Mouse (Mus musculus) olfactory bulb, adult 2 months (tissue): ENCODE measurements around the gene Lmo7. TPM values are rescaled to one million over a fixed set of nuclear protein-coding genes. Genes with fewer than 3 reads are reported as not detected.

ENCODE experiments used
- H3K27ac ChIP-seq: fragments of 200-500 bp; 2 replicates; pipeline ENCODE4 v1.5.1; 2012; ENCODE audit warnings: low read depth, low read length; ENCODE audit not compliant: insufficient read depth
- H3K4me1 ChIP-seq: fragments of 200-500 bp; 2 replicates; pipeline ENCODE4 v1.6.1; 2012; ENCODE audit warnings: low read length; ENCODE audit not compliant: control insufficient read depth, insufficient read depth
- H3K4me3 ChIP-seq: fragments of 200-500 bp; 2 replicates; pipeline ENCODE4 v1.5.1; 2012; ENCODE audit warnings: mild to moderate bottlenecking, low read depth, low read length, moderate library complexity; ENCODE audit not compliant: insufficient read depth
- CTCF ChIP-seq: fragments of 200-500 bp; IDR thresholded peaks from 2 replicates; pipeline ENCODE4 v1.5.1; 2012; ENCODE audit warnings: low read depth, mild to moderate bottlenecking, low read length, moderate library complexity; ENCODE audit not compliant: insufficient read depth
- POLR2A ChIP-seq: fragments of 200-500 bp; IDR thresholded peaks from 2 replicates; pipeline ENCODE4 v1.6.1; 2012; ENCODE audit warnings: mild to moderate bottlenecking, low read depth, low read length, moderate library complexity; ENCODE audit not compliant: insufficient read depth
- WGBS: fragments of 180-500 bp; shearing (Covaris S2); methylation state at CpG from one replicate; pipeline ENCODE4 v1.1.7; 2018; 5-methylcytosine and 5-hydroxymethylcytosine counted together
- polyA plus RNA-seq: library from polyadenylated mRNA; stranded (reverse); fragments of >200 nt; gene quantifications from 2 replicates; pipeline ENCODE4 v1.2.4, GENCODE M21; 2012; ENCODE audit warnings: low replicate concordance; ENCODE audit not compliant: missing spikeins, insufficient read depth, insufficient read length

Lmo7 gene
- polyA plus RNA-seq, 1 experiment, result not detected

DNA sequence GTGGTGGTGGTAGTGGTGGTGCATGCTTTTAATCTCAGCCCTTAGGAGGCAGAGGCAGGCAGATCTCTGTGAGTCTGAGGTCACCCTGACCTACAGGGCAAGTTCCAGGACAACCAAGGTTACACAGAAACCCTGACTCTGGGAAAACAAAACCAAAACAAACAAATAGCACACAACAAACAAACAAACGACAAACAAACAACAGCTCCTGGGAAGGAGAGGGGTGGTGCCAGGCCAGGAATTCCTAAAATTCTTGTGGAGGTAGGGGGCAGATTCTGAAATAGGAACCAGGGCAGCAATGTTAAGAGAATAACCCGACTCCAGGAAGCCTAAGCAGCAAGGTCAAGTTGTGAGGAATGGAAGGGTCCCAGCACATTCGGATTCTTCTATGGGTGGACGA, 7.7 kb downstream of the Lmo7 start:
- TF ChIP-seq CTCF (no peak), POLR2A (no peak)
- no peak overlapping the region for H3K4me3 ChIP-seq
- H3K27ac ChIP-seq, result no peak overlapping the region
- 87% methylated on average over 4 of the region's 4 CpGs for WGBS
- no peaks in the 10 kb centered on the region for H3K4me1 ChIP-seq

GRCm38 (mm10) chr14:101746635-101747034, 16.9 kb downstream of the Lmo7 start:
- 90% methylated on average over 3 of the region's 3 CpGs for WGBS
- TF ChIP-seq POLR2A (no peak), CTCF (no peak)

DNA sequence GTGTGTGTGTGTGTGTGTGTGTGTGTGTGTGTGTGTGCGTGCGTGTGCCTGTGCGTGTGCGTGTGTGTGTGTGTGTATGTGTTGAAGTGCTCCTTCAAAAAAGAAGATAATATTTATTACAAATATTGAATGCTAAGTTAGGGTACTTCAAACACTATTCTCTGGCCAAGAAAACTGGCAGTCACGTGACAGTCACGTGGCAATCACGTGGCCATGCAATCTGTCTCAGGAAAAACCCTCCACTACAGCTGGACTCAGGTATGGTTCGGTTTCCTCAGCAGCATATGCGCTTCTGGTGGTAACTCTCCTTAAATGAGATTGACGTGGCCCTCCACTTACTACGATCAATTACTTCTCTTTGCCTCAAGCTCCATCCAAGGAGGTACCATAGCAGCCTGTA, 18.1 kb downstream of the Lmo7 start:
- Histone ChIP-seq H3K27ac (no peak overlapping the region), H3K4me1 (no peaks in the 10 kb centered on the region), H3K4me3 (no peak overlapping the region)
- TF ChIP-seq CTCF (no peak), POLR2A (no peak)
- WGBS, result 95% methylated on average over 11 of the region's 11 CpGs

More at GRCm38 (mm10) chr14:101746635-101747034, 16.9 kb downstream of the Lmo7 start:
- Histone ChIP-seq H3K4me3 (no peak overlapping the region), H3K27ac (no peak overlapping the region), H3K4me1 (no peaks in the 10 kb centered on the region)

GRCm38 (mm10) chr14:101748436-101748835, 18.7 kb downstream of the Lmo7 start:
- Histone ChIP-seq H3K27ac (no peak overlapping the region), H3K4me1 (no peaks in the 10 kb centered on the region), H3K4me3 (no peak overlapping the region)
- TF ChIP-seq CTCF, result no peak
- TF ChIP-seq POLR2A, result no peak
- WGBS, result 92% methylated on average over 7 of the region's 7 CpGs

DNA sequence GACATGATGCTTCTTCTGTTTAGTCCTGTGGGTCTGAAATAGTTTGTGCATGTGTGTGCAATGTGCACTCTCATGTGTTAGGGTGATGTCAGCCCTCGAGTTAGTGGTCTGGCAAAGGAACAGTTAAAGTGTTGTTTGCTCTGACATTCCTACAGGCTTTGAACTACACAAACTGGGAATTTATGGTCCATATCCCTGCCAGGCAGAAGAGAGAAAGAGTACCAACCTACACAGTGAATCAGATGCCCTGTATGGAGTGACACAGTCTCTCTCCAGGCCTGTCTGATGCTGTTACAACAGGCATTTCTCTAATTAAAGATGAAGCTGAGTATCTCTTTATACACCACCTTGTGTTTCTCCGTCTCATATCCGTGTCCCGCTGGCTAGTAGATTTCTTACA, 21.2 kb downstream of the Lmo7 start:
- 92% methylated on average over 4 of the region's 4 CpGs for WGBS
- no peaks in the 10 kb centered on the region for H3K4me1 ChIP-seq
- no peak overlapping the region for H3K27ac ChIP-seq
- no peak for TF ChIP-seq POLR2A
- no peak for TF ChIP-seq CTCF
- H3K4me3 ChIP-seq, result no peak overlapping the region

DNA sequence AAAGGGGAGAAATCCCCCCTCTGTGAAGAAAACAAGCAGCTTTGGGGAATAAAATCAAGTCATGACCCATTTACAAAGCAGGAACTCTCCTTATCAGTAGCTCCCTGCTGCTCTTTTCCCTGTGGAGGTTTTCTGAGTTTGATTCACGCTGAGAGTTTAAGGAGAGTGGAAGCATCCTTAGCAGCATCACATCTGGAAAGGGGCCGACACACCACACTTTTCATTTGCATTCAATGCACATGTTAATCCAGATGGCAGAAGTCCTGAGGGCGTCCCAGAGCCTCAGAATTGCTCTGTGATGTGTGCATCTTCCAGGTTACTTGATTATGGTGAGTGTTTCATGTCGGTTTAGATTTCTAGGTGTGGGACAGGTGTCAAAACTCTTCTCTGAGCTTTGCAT, 25.7 kb downstream of the Lmo7 start:
- 66% methylated on average over 4 of the region's 4 CpGs for WGBS

DNA sequence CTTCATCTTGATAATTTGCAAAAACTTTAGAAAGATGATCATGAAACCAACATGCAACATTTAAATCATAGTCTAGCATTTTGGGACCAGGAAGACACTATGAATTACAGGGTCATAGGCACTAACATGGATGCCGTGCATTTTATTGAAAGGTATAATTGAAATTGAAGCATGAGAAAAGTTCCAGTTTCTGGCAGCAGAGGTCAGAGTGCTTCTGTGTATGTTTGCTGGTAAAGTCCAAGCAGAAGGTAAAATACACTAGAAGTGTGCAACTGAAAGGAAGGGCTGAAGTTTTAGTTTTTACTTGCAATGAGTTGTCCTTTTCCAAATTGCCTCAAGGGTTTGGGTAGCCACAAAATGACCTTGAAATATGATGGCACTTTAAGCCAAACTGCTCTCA, 32.5 kb downstream of the Lmo7 start:
- no peak overlapping the region for H3K27ac ChIP-seq
- H3K4me3 ChIP-seq, result no peak overlapping the region
- 39% methylated on average over 1 of the region's 1 CpGs for WGBS
- no peak for TF ChIP-seq CTCF
- no peak for TF ChIP-seq POLR2A
- H3K4me1 ChIP-seq, result no peaks in the 10 kb centered on the region

More for the DNA sequence above, 25.7 kb downstream of the Lmo7 start:
- Histone ChIP-seq H3K4me3 (no peak overlapping the region), H3K4me1 (no peaks in the 10 kb centered on the region), H3K27ac (no peak overlapping the region)
- TF ChIP-seq POLR2A (no peak), CTCF (no peak)

GRCm38 (mm10) chr14:101763762-101764295, 34.1 kb downstream of the Lmo7 start:
- Histone ChIP-seq H3K27ac (no peak overlapping the region), H3K4me1 (no peaks in the 10 kb centered on the region), H3K4me3 (no peak overlapping the region)
- 50% methylated on average over 3 of the region's 3 CpGs for WGBS
- TF ChIP-seq CTCF (no peak), POLR2A (no peak)

GRCm38 (mm10) chr14:101771336-101771735, 41.6 kb downstream of the Lmo7 start:
- no peak for TF ChIP-seq POLR2A
- TF ChIP-seq CTCF, result no peak
- Histone ChIP-seq H3K4me3 (no peak overlapping the region), H3K27ac (no peak overlapping the region), H3K4me1 (no peaks in the 10 kb centered on the region)
- WGBS, result 85% methylated on average over 5 of the region's 5 CpGs

GRCm38 (mm10) chr14:101771756-101772155, 42.0 kb downstream of the Lmo7 start:
- H3K4me1 ChIP-seq, result no peaks in the 10 kb centered on the region
- 92% methylated on average over 6 of the region's 6 CpGs for WGBS
- no peak overlapping the region for H3K27ac ChIP-seq
- no peak for TF ChIP-seq POLR2A
- TF ChIP-seq CTCF, result no peak
- no peak overlapping the region for H3K4me3 ChIP-seq
